ENCODE assay signal across 12 mouse cellular contexts in genomic region chr2:28301313-28301712, GRCm38 (mm10).
"Had no signal": no experiment of that assay in that cellular context is flagged by ENCODE, and none has a peak within 500 bp of the region (broad histone marks: within the 10 kb centered on the region; RNA-seq: fewer than 3 reads in every experiment).

No protein-coding gene starts in this region.

- ATAC-seq: hindbrain, postnatal 0 days; midbrain, embryonic 16.5 days had no signal

- DNase-seq: kidney, adult 8-10 months; kidney, postnatal 25 days; lung, embryonic 14.5 days; lung, postnatal 10 days; lung, postnatal 4 days; right cerebral cortex, postnatal 14 days; thymus, postnatal 36 days had no signal

- H3K4me3 ChIP-seq: midbrain, embryonic 12.5 days; neural tube, embryonic 13.5 days had no signal

- H3K4me2 ChIP-seq: liver, embryonic 11.5 days; lung, embryonic 14.5 days; midbrain, embryonic 12.5 days; neural tube, embryonic 13.5 days had no signal

- H3K27me3 ChIP-seq: neural tube, embryonic 13.5 days had no signal

- H3K9me3 ChIP-seq: midbrain, embryonic 12.5 days; neural tube, embryonic 13.5 days had no signal

- H3K36me3 ChIP-seq: midbrain, embryonic 12.5 days; neural tube, embryonic 13.5 days had no signal

- H3K9ac ChIP-seq: lung, embryonic 14.5 days; midbrain, embryonic 12.5 days; neural tube, embryonic 13.5 days had no signal

- H3K27ac ChIP-seq: hindbrain, postnatal 0 days; midbrain, embryonic 12.5 days; neural tube, embryonic 13.5 days had no signal
